18 mouse cellular contexts compared by ENCODE assay signal in the genomic region with DNA sequence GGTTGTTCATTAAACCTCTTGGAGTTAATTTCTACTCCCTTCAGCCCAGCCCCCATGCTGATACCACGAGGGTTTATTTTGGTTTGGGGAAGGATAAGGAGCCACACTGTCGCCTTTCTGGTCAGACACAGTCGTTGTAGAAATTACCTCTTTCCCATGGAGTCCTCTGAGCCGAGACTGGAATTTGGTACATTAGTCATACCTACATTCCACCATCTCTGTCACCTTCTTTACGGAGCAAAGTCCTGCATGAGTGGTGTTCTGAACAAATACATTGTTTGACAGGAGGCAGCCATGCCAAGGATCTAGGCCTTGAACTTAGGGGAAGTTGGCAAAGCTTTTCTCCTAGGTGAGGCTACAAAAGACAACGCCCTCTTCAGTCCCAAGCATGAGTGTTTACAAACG.
A peak's percentile ranks its signal among the peaks of the same experiment; 100 is the strongest.
DNase-seq lines count a peak whose midpoint lies in the region; ATAC-seq lines count a peak whose summit lies in the region.
"Had no signal": no experiment of that assay in that cellular context is flagged by ENCODE, and none has a peak within 500 bp of the region (broad histone marks: within the 10 kb centered on the region; RNA-seq: fewer than 3 reads in every experiment).

No protein-coding gene starts in this region.

- WGBS in neural tube, embryonic 13.5 days = 85% methylated on average over 7 of the region's 7 CpGs
- 30% methylated on average over 7 of the region's 7 CpGs for WGBS in large intestine, adult 2 months

- no peak overlapping the region for H3K4me3 ChIP-seq in neural tube, embryonic 13.5 days
- H3K4me3 ChIP-seq: embryonic facial prominence, embryonic 15.5 days; limb, embryonic 15.5 days had no signal

- peaks cover 25% of the 10 kb centered on the region for H3K4me1 ChIP-seq in neural tube, embryonic 13.5 days (replicated peaks)

- no peak overlapping the region for H3K9ac ChIP-seq in neural tube, embryonic 13.5 days
- H3K9ac ChIP-seq: embryonic facial prominence, embryonic 15.5 days; hindbrain, embryonic 14.5 days; limb, embryonic 15.5 days had no signal

- no peaks in the 10 kb centered on the region for H3K27me3 ChIP-seq in neural tube, embryonic 13.5 days
- H3K27me3 ChIP-seq: CH12.LX; embryonic facial prominence, embryonic 15.5 days; limb, embryonic 15.5 days had no signal

- H3K9me3 ChIP-seq in neural tube, embryonic 13.5 days = no peaks in the 10 kb centered on the region
- H3K9me3 ChIP-seq: embryonic facial prominence, embryonic 15.5 days; limb, embryonic 15.5 days had no signal

- ATAC-seq in neural tube, embryonic 13.5 days (ENCODE audit: low read depth) = no peak

- peak; percentile 38 for DNase-seq in kidney, adult 18-20 months
- no peak for DNase-seq in kidney, postnatal 10 days
- no peak for DNase-seq in neural tube, embryonic 10.5 days (ENCODE audit: extremely low spot score, low spot score)
- DNase-seq in large intestine, adult 2 months (ENCODE audit: low read depth, low spot score) = peak; percentile 90
- no peak for DNase-seq in embryo, embryonic 10 days (ENCODE audit: low spot score)
- no peak for DNase-seq in gastrocnemius, postnatal 10 days
- DNase-seq: cerebellum, postnatal 10 days; embryo, embryonic 11 days; heart, postnatal 14 days; midbrain, embryonic 14.5 days; thymus, postnatal 14 days had no signal

- no peak overlapping the region for H3K4me2 ChIP-seq in neural tube, embryonic 13.5 days
- H3K4me2 ChIP-seq: embryonic facial prominence, embryonic 15.5 days; heart, embryonic 11.5 days; hindbrain, embryonic 14.5 days; limb, embryonic 15.5 days had no signal

- H3K27ac ChIP-seq in neural tube, embryonic 13.5 days (replicated peaks) = peak overlapping the region; percentile 46; the same call in 1 of the 2 replicates
- H3K27ac ChIP-seq: embryonic facial prominence, embryonic 15.5 days; hindbrain, embryonic 14.5 days; limb, embryonic 15.5 days; macrophage had no signal

- H3K36me3 ChIP-seq in neural tube, embryonic 13.5 days = no peaks in the 10 kb centered on the region
- H3K36me3 ChIP-seq: embryonic facial prominence, embryonic 15.5 days; limb, embryonic 15.5 days had no signal

Comparison
In these comparisons a context has a peak if more than half of its experiments do, and no peak if none do; other contexts are left out.
1. DNase-seq: peak in kidney, adult 18-20 months (single experiment) and large intestine, adult 2 months (single experiment); none in kidney, postnatal 10 days (single experiment), neural tube, embryonic 10.5 days (single experiment), embryo, embryonic 10 days (single experiment) and gastrocnemius, postnatal 10 days (single experiment).